Mouse (Mus musculus) stomach, postnatal 0 days (tissue): Measurements from ENCODE around the gene Pirb.
A peak's percentile ranks its signal among the peaks of the same experiment; 100 is the strongest.

Experiments used
- CTCF ChIP-seq: IDR thresholded peaks from 2 replicates; pipeline ENCODE4 v1.5.1; 2016; ENCODE audit warnings: antibody characterized with exemption, low read depth, mild to moderate bottlenecking, moderate library complexity
- EP300 ChIP-seq: optimal IDR thresholded peaks from 2 replicates; pipeline ENCODE3; 2016; ENCODE audit warnings: antibody characterized with exemption

DNA sequence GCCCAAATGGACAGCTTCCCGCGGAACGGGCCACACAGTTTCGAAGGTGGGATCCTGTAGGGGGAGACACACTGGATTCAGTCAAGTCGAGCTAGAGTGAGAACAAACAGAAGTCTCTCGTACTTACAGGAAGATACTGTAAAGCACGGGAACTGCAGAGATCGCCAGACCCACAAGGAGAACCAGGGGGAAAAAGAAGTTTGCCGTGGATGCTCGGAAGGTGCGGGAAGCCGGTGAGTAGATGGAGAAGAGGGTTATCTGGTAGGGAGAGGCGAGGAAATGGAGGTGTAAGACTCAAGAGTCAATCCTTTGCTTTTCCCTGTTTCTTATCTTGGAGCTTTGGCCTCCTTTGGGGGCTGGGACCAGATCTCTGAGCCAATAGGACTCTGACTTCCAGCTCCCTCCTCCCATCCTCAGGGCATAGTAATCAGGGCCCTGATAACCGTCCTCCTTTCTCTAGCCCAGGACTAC is 53.2 kb downstream of the Pirb start:
- no peak for TF ChIP-seq EP300
- TF ChIP-seq CTCF, result peak; percentile 46
